Mouse (Mus musculus): ENCODE results near the gene Cab39.

DNA sequence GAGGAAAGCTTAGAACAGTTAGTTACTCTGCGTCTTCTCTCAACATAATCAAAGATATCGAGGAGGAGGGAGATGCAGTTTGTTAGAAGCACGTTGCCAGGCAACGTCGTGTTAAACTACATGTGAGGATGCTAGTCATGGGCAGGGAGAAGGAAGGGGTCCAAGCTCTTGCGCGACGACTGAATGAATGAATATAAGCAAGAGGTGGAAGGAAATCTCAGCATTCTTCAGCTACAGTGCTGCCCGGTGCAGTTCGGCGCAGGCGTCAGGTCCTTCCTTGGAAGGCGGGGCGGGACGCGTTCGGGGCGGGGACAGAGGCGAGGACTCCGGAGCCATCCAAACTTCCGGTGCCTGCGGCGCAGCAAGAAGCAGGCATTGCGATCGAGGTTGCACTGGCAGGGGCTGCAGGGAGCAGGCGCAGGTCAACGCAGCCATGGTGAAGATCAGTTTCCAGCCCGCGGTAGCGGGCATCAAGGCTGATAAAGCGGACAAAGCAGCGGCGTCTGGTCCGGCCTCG lies 101.0 kb downstream of the Cab39 start, which contains the start of gene Itm2c:
- TF ChIP-seq EP300 (IDR thresholded peaks at IDR 0.05; ENCODE audit: low read depth) (no peak), CTCF (IDR thresholded peaks at IDR 0.05; ENCODE audit: low read depth) (no peak)

All from liver, embryonic 14.5 days (tissue).